Mouse (Mus musculus) liver, embryonic 11.5 days (tissue): ENCODE data around the gene Cdkl1. TPM values are rescaled to one million over a fixed set of nuclear protein-coding genes. Genes with fewer than 3 reads are reported as not detected.

Experiments used
- ATAC-seq: fragments of 200-750 bp; cut with Nextera tagmentation; replicated peaks from 2 replicates; pipeline ENCODE4 v1.8.0; 2017; ENCODE audit warnings: moderate number of reproducible peaks, mild to moderate bottlenecking, moderate TSS enrichment, moderate library complexity; ENCODE audit not compliant: low FRiP score
- DNase-seq: peaks from one replicate; pipeline ENCODE4 v3.0.0-alpha.2; 2017; ENCODE audit warnings: low spot score
- H3K27ac ChIP-seq: fragments of 300-500 bp; sonication (generic); 2 replicates; pipeline ENCODE4 v1.5.1; 2014; ENCODE audit warnings: mild to moderate bottlenecking, low read depth, low read length, control low read depth
- H3K27me3 ChIP-seq: fragments of 300-500 bp; sonication (generic); replicated peaks from 2 replicates; pipeline ENCODE4 v1.6.1; 2014; ENCODE audit warnings: low read length, mixed read lengths; ENCODE audit not compliant: control insufficient read depth, insufficient read depth
- H3K36me3 ChIP-seq: fragments of 300-500 bp; sonication (generic); 2 replicates; pipeline ENCODE4 v1.6.1; 2014; ENCODE audit warnings: mild to moderate bottlenecking, low read length, moderate library complexity, mixed read lengths; ENCODE audit not compliant: control insufficient read depth, insufficient read depth
- H3K4me1 ChIP-seq: fragments of 300-500 bp; sonication (generic); replicated peaks from 2 replicates; pipeline ENCODE4 v1.6.1; 2014; ENCODE audit warnings: low read length, mixed read lengths; ENCODE audit not compliant: control insufficient read depth, insufficient read depth
- H3K4me2 ChIP-seq: fragments of 300-500 bp; sonication (generic); 2 replicates; pipeline ENCODE4 v1.6.1; 2014; ENCODE audit warnings: mild to moderate bottlenecking, control low read depth, moderate library complexity
- H3K4me3 ChIP-seq: fragments of 300-500 bp; sonication (generic); 2 replicates; pipeline ENCODE4 v1.5.1; 2014; ENCODE audit warnings: low read depth, low read length, control low read depth
- H3K9ac ChIP-seq: fragments of 300-500 bp; sonication (generic); 2 replicates; pipeline ENCODE4 v1.6.1; 2014; ENCODE audit warnings: low read depth, low read length, control low read depth
- H3K9me3 ChIP-seq: fragments of 300-500 bp; sonication (generic); 2 replicates; pipeline ENCODE4 v1.6.1; 2016; ENCODE audit warnings: low read length, inconsistent platforms, mixed read lengths; ENCODE audit not compliant: control insufficient read depth
- WGBS: fragments of 180-500 bp; shearing (Covaris S2); extraction: QIAGEN DNeasy Blood & Tissue Kit; methylation state at CpG from one replicate; pipeline ENCODE4 v1.1.7; 2014; 5-methylcytosine and 5-hydroxymethylcytosine counted together
- microRNA counts: library from miRNA; unstranded; fragments of <30 nt; microRNA quantifications from one replicate; lab custom pipeline; 2015
- microRNA-seq: library from miRNA; unstranded; fragments of <30 nt; microRNA quantifications from one replicate; pipeline ENCODE4, GENCODE M21; 2017; ENCODE audit warnings: borderline number of aligned reads
- polyA plus RNA-seq: library from polyadenylated mRNA; unstranded; fragments of >200 nt; fragmentation: Nextera tagmentation; extraction: Ambion mirVana; gene quantifications from 2 replicates; pipeline ENCODE4 v1.2.1, GENCODE M21; 2014

Cdkl1 gene
- polyA plus RNA-seq, 1 experiment from 2014 or later: 0.52 TPM

- H3K4me3 ChIP-seq: no peak overlapping the region
- peaks cover 8% of the 10 kb centered on the region for H3K4me1 ChIP-seq
- H3K36me3 ChIP-seq: peaks cover 29% of the 10 kb centered on the region
- no peak for DNase-seq
- ATAC-seq: no peak
- 83% methylated on average over 3 of the region's 3 CpGs for WGBS
- peaks cover 12% of the 10 kb centered on the region for H3K9me3 ChIP-seq
- H3K4me2 ChIP-seq: no peak overlapping the region
- no peak overlapping the region for H3K27ac ChIP-seq
- no peak overlapping the region for H3K9ac ChIP-seq
- H3K27me3 ChIP-seq: no peaks in the 10 kb centered on the region
Measured at GRCm38 (mm10) chr12:69722857-69723256, 68.2 kb downstream of the Cdkl1 start.

- H3K36me3 ChIP-seq: peaks cover 5% of the 10 kb centered on the region; the same call in 1 of the 2 replicates
- no peak overlapping the region for H3K4me3 ChIP-seq
- DNase-seq (no peak), ATAC-seq (no peak)
- peaks cover 3% of the 10 kb centered on the region; the same call in 1 of the 2 replicates for H3K9me3 ChIP-seq
- H3K4me1 ChIP-seq: no peaks in the 10 kb centered on the region
- H3K9ac ChIP-seq: no peak overlapping the region
- H3K27ac ChIP-seq: no peak overlapping the region
- no peak overlapping the region for H3K4me2 ChIP-seq
- no peaks in the 10 kb centered on the region for H3K27me3 ChIP-seq
Measured at GRCm38 (mm10) chr12:69713628-69714027, 77.4 kb downstream of the Cdkl1 start.

GRCm38 (mm10) chr12:69704799-69705458 is 86.1 kb downstream of the Cdkl1 start:
- no peak overlapping the region for H3K4me3 ChIP-seq
- no peaks in the 10 kb centered on the region; the same call in 1 of the 2 replicates for H3K36me3 ChIP-seq
- no peak overlapping the region for H3K9ac ChIP-seq
- WGBS: 74% methylated on average over 11 of the region's 11 CpGs
- DNase-seq (no peak), ATAC-seq (peak; percentile 81)
- H3K4me1 ChIP-seq: no peaks in the 10 kb centered on the region
- no peak overlapping the region for H3K27ac ChIP-seq
- H3K4me2 ChIP-seq: no peak overlapping the region
- no peaks in the 10 kb centered on the region for H3K27me3 ChIP-seq
- H3K9me3 ChIP-seq: no peaks in the 10 kb centered on the region

GRCm38 (mm10) chr12:69698352-69698751 is 92.7 kb downstream of the Cdkl1 start:
- DNase-seq: no peak
- H3K4me2 ChIP-seq: no peak overlapping the region
- H3K27me3 ChIP-seq: no peaks in the 10 kb centered on the region
- no peak for ATAC-seq
- peaks cover 5% of the 10 kb centered on the region; the same call in 1 of the 2 replicates for H3K36me3 ChIP-seq
- H3K9ac ChIP-seq: no peak overlapping the region
- H3K4me1 ChIP-seq: no peaks in the 10 kb centered on the region
- no peaks in the 10 kb centered on the region for H3K9me3 ChIP-seq
- no peak overlapping the region for H3K27ac ChIP-seq
- 87% methylated on average over 6 of the region's 6 CpGs for WGBS
- no peak overlapping the region for H3K4me3 ChIP-seq

MicroRNAs encoded within 50 kb of the gene (microRNA counts, 519-probe panel; counts per million panel counts)
- not detected for microRNA mmu-miR-681 (lab: Ali Mortazavi, UCI)

Small RNA genes lying within 50 kb of the gene (microRNA-seq; reads per million reads assigned to microRNA genes)
- gene Mir681: not detected

Other genes starting within 250 kb of the Cdkl1 start
- gene Vcpkmt, start 208.2 kb downstream of the Cdkl1 start, polyA plus RNA-seq: 32.5 and 32.6 TPM in 2 replicates
- 7.6 and 9.2 TPM in 2 replicates for gene Sos2, start 109.4 kb downstream of the Cdkl1 start, polyA plus RNA-seq
- 25.0 and 26.8 TPM in 2 replicates for gene L2hgdh, start 66.4 kb downstream of the Cdkl1 start, polyA plus RNA-seq
- 30.0 and 34.3 TPM in 2 replicates for gene Atp5s, start 66.3 kb downstream of the Cdkl1 start, polyA plus RNA-seq
- 1.0 and 1.5 TPM in 2 replicates for gene Atl1, start 101.3 kb upstream of the Cdkl1 start, polyA plus RNA-seq
- 21.5 and 26.8 TPM in 2 replicates for gene Map4k5, start 101.9 kb upstream of the Cdkl1 start, polyA plus RNA-seq
- gene Sav1, start 195.7 kb upstream of the Cdkl1 start, polyA plus RNA-seq: 8.4 and 9.1 TPM in 2 replicates